Mouse (Mus musculus) embryonic facial prominence, embryonic 12.5 days (tissue): ENCODE results near the gene Marcksl1. TPM values are rescaled to one million over a fixed set of nuclear protein-coding genes. Genes with fewer than 3 reads are reported as not detected.

ENCODE experiments used
- ATAC-seq: fragments of 200-750 bp; cut with Nextera tagmentation; 2 replicates; pipeline ENCODE4 v1.8.0; 2017; ENCODE audit not compliant: insufficient number of reproducible peaks, insufficient read depth, low FRiP score, low TSS enrichment
- H3K27ac ChIP-seq: fragments of 300-500 bp; sonication (generic); 2 replicates; pipeline ENCODE4 v1.5.1; 2016; ENCODE audit warnings: mild to moderate bottlenecking
- H3K27me3 ChIP-seq: fragments of 300-500 bp; sonication (generic); 2 replicates; pipeline ENCODE4 v1.6.1; 2016; ENCODE audit warnings: mild to moderate bottlenecking, moderate library complexity
- H3K36me3 ChIP-seq: fragments of 300-500 bp; sonication (generic); 2 replicates; pipeline ENCODE4 v1.6.1; 2016; ENCODE audit warnings: mild to moderate bottlenecking
- H3K4me1 ChIP-seq: fragments of 300-500 bp; sonication (generic); 2 replicates; pipeline ENCODE4 v1.6.1; 2016
- H3K4me2 ChIP-seq: fragments of 300-500 bp; sonication (generic); replicated peaks from 2 replicates; pipeline ENCODE4 v1.6.1; 2016; ENCODE audit warnings: mild to moderate bottlenecking, moderate library complexity
- H3K4me3 ChIP-seq: fragments of 300-500 bp; sonication (generic); 2 replicates; pipeline ENCODE4 v1.5.1; 2016; ENCODE audit warnings: mild to moderate bottlenecking
- H3K9ac ChIP-seq: fragments of 300-500 bp; sonication (generic); 2 replicates; pipeline ENCODE4 v1.6.1; 2016; ENCODE audit warnings: mild to moderate bottlenecking, moderate library complexity
- H3K9me3 ChIP-seq: fragments of 300-500 bp; sonication (generic); 2 replicates; pipeline ENCODE4 v1.6.1; 2016; ENCODE audit warnings: mild to moderate bottlenecking, moderate library complexity
- WGBS: fragments of 180-500 bp; shearing (Covaris S2); methylation state at CpG from one replicate; pipeline ENCODE4 v1.1.7; 2016; 5-methylcytosine and 5-hydroxymethylcytosine counted together
- polyA plus RNA-seq: library from polyadenylated mRNA; unstranded; fragments of >200 nt; fragmentation: Nextera tagmentation; extraction: Ambion mirVana; gene quantifications from 2 replicates; pipeline ENCODE4 v1.2.1, GENCODE M21; 2016

Gene Marcksl1
- polyA plus RNA-seq, 1 experiment from 2014 or later: 1,543 TPM

GRCm38 (mm10) chr4:129500607-129501566 lies 12.5 kb upstream of the Marcksl1 start:
- H3K36me3 ChIP-seq: no peaks in the 10 kb centered on the region
- peak; percentile 74 for ATAC-seq
- peak overlapping the region; percentile 50 for H3K4me3 ChIP-seq
- no peaks in the 10 kb centered on the region for H3K9me3 ChIP-seq
- H3K4me2 ChIP-seq: peak overlapping the region; percentile 63
- peak overlapping the region; percentile 60 for H3K9ac ChIP-seq
- 2% methylated on average over 47 of the region's 49 CpGs for WGBS
- H3K27ac ChIP-seq: peak overlapping the region; percentile 87
- peaks cover 22% of the 10 kb centered on the region for H3K4me1 ChIP-seq
- no peaks in the 10 kb centered on the region for H3K27me3 ChIP-seq

- no peak overlapping the region for H3K9ac ChIP-seq
- H3K4me2 ChIP-seq: no peak overlapping the region
- 69% methylated on average over 9 of the region's 9 CpGs for WGBS
- H3K36me3 ChIP-seq: no peaks in the 10 kb centered on the region
- H3K4me3 ChIP-seq: no peak overlapping the region
- ATAC-seq: no peak
- H3K4me1 ChIP-seq: peaks cover 10% of the 10 kb centered on the region; the same call in 1 of the 2 replicates
- no peak overlapping the region for H3K27ac ChIP-seq
- no peaks in the 10 kb centered on the region for H3K9me3 ChIP-seq
- H3K27me3 ChIP-seq: no peaks in the 10 kb centered on the region
Observed at GRCm38 (mm10) chr4:129502327-129502888, 11.0 kb upstream of the Marcksl1 start.

- Histone ChIP-seq H3K36me3 (no peaks in the 10 kb centered on the region), H3K4me2 (no peak overlapping the region), H3K4me1 (peaks cover 10% of the 10 kb centered on the region; the same call in 1 of the 2 replicates), H3K4me3 (no peak overlapping the region), H3K27ac (no peak overlapping the region), H3K9me3 (no peaks in the 10 kb centered on the region), H3K9ac (no peak overlapping the region), H3K27me3 (no peaks in the 10 kb centered on the region)
- 65% methylated on average over 11 of the region's 11 CpGs for WGBS
- ATAC-seq: no peak
Observed at GRCm38 (mm10) chr4:129502901-129503444, 10.4 kb upstream of the Marcksl1 start.

- Histone ChIP-seq H3K4me3 (no peak overlapping the region), H3K4me1 (peaks cover 21% of the 10 kb centered on the region; the same call in 1 of the 2 replicates), H3K9me3 (no peaks in the 10 kb centered on the region), H3K36me3 (no peaks in the 10 kb centered on the region), H3K27me3 (no peaks in the 10 kb centered on the region), H3K9ac (no peak overlapping the region), H3K27ac (no peak overlapping the region), H3K4me2 (no peak overlapping the region)
- no peak for ATAC-seq
- WGBS: 85% methylated on average over 3 of the region's 3 CpGs
Observed at GRCm38 (mm10) chr4:129505511-129505910, 7.9 kb upstream of the Marcksl1 start.

GRCm38 (mm10) chr4:129507434-129508236 lies 5.7 kb upstream of the Marcksl1 start:
- H3K27me3 ChIP-seq: no peaks in the 10 kb centered on the region
- H3K36me3 ChIP-seq: no peaks in the 10 kb centered on the region
- H3K9me3 ChIP-seq: no peaks in the 10 kb centered on the region
- ATAC-seq: no peak
- H3K4me1 ChIP-seq: peaks cover 34% of the 10 kb centered on the region
- H3K27ac ChIP-seq: no peak overlapping the region
- H3K4me3 ChIP-seq: no peak overlapping the region
- H3K4me2 ChIP-seq: no peak overlapping the region
- H3K9ac ChIP-seq: no peak overlapping the region
- 61% methylated on average over 9 of the region's 10 CpGs for WGBS

GRCm38 (mm10) chr4:129508237-129508515 lies 5.2 kb upstream of the Marcksl1 start:
- Histone ChIP-seq H3K4me1 (peaks cover 36% of the 10 kb centered on the region), H3K9me3 (no peaks in the 10 kb centered on the region), H3K4me3 (no peak overlapping the region), H3K9ac (no peak overlapping the region), H3K27me3 (no peaks in the 10 kb centered on the region), H3K4me2 (no peak overlapping the region), H3K27ac (no peak overlapping the region), H3K36me3 (no peaks in the 10 kb centered on the region)
- 59% methylated on average over 3 of the region's 3 CpGs for WGBS
- no peak for ATAC-seq

GRCm38 (mm10) chr4:129508834-129509600 lies 4.4 kb upstream of the Marcksl1 start:
- Histone ChIP-seq H3K36me3 (no peaks in the 10 kb centered on the region), H3K4me1 (peaks cover 32% of the 10 kb centered on the region), H3K9me3 (no peaks in the 10 kb centered on the region), H3K4me3 (no peak overlapping the region), H3K4me2 (no peak overlapping the region), H3K27ac (peak overlapping the region; percentile 60; the same call in 1 of the 2 replicates), H3K27me3 (no peaks in the 10 kb centered on the region), H3K9ac (0 out of 2 replicates have a peak overlapping the region, but pooled peaks have one; percentile 30)
- no peak for ATAC-seq
- 65% methylated on average over 15 of the region's 15 CpGs for WGBS

GRCm38 (mm10) chr4:129509650-129510049 lies 3.7 kb upstream of the Marcksl1 start:
- 70% methylated on average over 3 of the region's 3 CpGs for WGBS
- H3K27ac ChIP-seq: peak overlapping the region; percentile 60; the same call in 1 of the 2 replicates

GRCm38 (mm10) chr4:129510723-129511412 lies 2.5 kb upstream of the Marcksl1 start:
- H3K9ac ChIP-seq: no peak overlapping the region
- 34% methylated on average over 6 of the region's 6 CpGs for WGBS

More at GRCm38 (mm10) chr4:129509650-129510049, 3.7 kb upstream of the Marcksl1 start:
- Histone ChIP-seq H3K9ac (0 out of 2 replicates have a peak overlapping the region, but pooled peaks have one; percentile 30), H3K9me3 (no peaks in the 10 kb centered on the region), H3K4me1 (peaks cover 32% of the 10 kb centered on the region), H3K4me3 (no peak overlapping the region), H3K36me3 (no peaks in the 10 kb centered on the region), H3K4me2 (no peak overlapping the region), H3K27me3 (no peaks in the 10 kb centered on the region)
- no peak for ATAC-seq

GRCm38 (mm10) chr4:129511413-129512096 lies 1.8 kb upstream of the Marcksl1 start:
- H3K4me2 ChIP-seq: no peak overlapping the region
- ATAC-seq: no peak
- H3K4me3 ChIP-seq: no peak overlapping the region
- no peaks in the 10 kb centered on the region for H3K9me3 ChIP-seq
- H3K4me1 ChIP-seq: peaks cover 46% of the 10 kb centered on the region
- H3K27ac ChIP-seq: peak overlapping the region; percentile 58; the same call in 1 of the 2 replicates
- H3K36me3 ChIP-seq: peaks cover 16% of the 10 kb centered on the region
- H3K27me3 ChIP-seq: no peaks in the 10 kb centered on the region
- WGBS: 18% methylated on average over 6 of the region's 6 CpGs
- H3K9ac ChIP-seq: 0 out of 2 replicates have a peak overlapping the region, but pooled peaks have one; percentile 29

More at GRCm38 (mm10) chr4:129510723-129511412, 2.5 kb upstream of the Marcksl1 start:
- peak overlapping the region; percentile 58; the same call in 1 of the 2 replicates for H3K27ac ChIP-seq
- no peak overlapping the region for H3K4me3 ChIP-seq
- no peaks in the 10 kb centered on the region for H3K27me3 ChIP-seq
- H3K4me1 ChIP-seq: peaks cover 43% of the 10 kb centered on the region
- no peak for ATAC-seq
- no peak overlapping the region for H3K4me2 ChIP-seq
- no peaks in the 10 kb centered on the region for H3K9me3 ChIP-seq
- peaks cover 10% of the 10 kb centered on the region; the same call in 1 of the 2 replicates for H3K36me3 ChIP-seq
